Mouse (Mus musculus): ENCODE measurements around the gene Lgsn. TPM values are rescaled to one million over a fixed set of nuclear protein-coding genes. Genes with fewer than 3 reads are reported as not detected.

The Lgsn gene
- not detected in 2 replicates for polyA plus RNA-seq (2015; fragmentation: Nextera tagmentation; extraction: Ambion mirVana)

GRCm38 (mm10) chr1:31176101-31176500, at the start of gene Lgsn:
Gene Lgsn, plus strand, starts transcription at chr1:31176401.
- ATAC-seq (ENCODE audit: extremely low read depth, insufficient number of reproducible peaks, low FRiP score, low TSS enrichment) = no peak
- Histone ChIP-seq H3K27ac (replicated peaks) (no peak within 1 kb of the TSS), H3K4me3 (no peak within 1 kb of the TSS), H3K36me3 (no peaks in the 10 kb centered on the region), H3K9me3 (no peaks in the 10 kb centered on the region), H3K4me2 (no peak within 1 kb of the TSS), H3K4me1 (no peaks in the 10 kb centered on the region), H3K9ac (no peak within 1 kb of the TSS), H3K27me3 (replicated peaks) (no peaks in the 10 kb centered on the region)
- 68% methylated on average over 5 of the region's 5 CpGs for WGBS

GRCm38 (mm10) chr1:31138387-31138786, 37.8 kb upstream of the Lgsn start:
- Histone ChIP-seq H3K4me3 (no peak overlapping the region), H3K27me3 (replicated peaks) (no peaks in the 10 kb centered on the region), H3K4me2 (no peak overlapping the region), H3K27ac (replicated peaks) (no peak overlapping the region), H3K9me3 (no peaks in the 10 kb centered on the region), H3K4me1 (peaks cover 14% of the 10 kb centered on the region), H3K9ac (no peak overlapping the region), H3K36me3 (no peaks in the 10 kb centered on the region)
- WGBS = 40% methylated on average over 3 of the region's 3 CpGs
- no peak for ATAC-seq (ENCODE audit: extremely low read depth, insufficient number of reproducible peaks, low FRiP score, low TSS enrichment)

DNA sequence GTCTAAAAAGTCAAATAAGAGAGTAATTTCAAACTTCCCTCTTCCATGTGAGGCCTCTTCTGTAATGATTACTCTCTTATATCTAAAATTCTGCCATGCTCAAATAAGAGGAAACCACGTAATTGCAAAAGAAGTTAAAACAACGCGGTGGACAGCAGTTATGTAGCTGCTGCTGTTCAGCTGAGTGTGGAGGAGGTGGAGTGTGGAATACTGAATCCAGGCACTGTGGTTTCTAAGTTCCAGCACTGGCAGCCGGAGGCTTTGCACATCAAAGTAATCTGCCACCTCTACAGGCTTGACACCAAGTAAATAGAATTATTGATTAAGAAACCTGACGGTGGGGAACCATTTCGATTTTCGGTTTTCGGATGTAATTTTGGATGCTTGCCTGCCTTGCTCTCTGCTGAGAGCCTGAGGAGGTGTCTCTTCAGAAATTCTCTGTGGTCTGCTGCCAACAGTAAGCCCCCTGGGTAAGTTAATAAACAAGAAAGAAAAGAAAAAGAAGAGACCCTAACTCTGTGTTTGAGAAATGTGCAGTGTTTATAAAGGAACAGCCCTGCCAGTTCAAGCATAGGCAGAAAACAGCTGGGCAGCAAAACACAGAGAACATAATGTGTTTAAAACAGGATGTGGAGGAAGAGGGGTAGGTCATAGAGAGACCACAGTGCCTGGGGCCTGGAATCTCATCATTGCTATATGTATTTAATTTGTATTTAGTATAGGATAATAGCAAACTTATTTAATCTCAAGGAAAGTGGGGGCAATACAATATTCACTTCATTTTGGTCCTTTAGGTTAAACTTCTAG, 33.7 kb upstream of the Lgsn start:
- peaks cover 9% of the 10 kb centered on the region; the same call in 1 of the 2 replicates for H3K4me1 ChIP-seq
- 0 out of 2 replicates have a peak overlapping the region, but pooled peaks have one; percentile 16 for H3K9ac ChIP-seq
- no peak for ATAC-seq (ENCODE audit: extremely low read depth, insufficient number of reproducible peaks, low FRiP score, low TSS enrichment)
- WGBS = 51% methylated on average over 8 of the region's 8 CpGs
- H3K27ac ChIP-seq (replicated peaks) = no peak overlapping the region
- no peaks in the 10 kb centered on the region for H3K36me3 ChIP-seq
- 0 out of 2 replicates have a peak overlapping the region, but pooled peaks have one; percentile 7 for H3K4me2 ChIP-seq
- no peaks in the 10 kb centered on the region for H3K27me3 ChIP-seq (replicated peaks)
- no peak overlapping the region for H3K4me3 ChIP-seq
- no peaks in the 10 kb centered on the region for H3K9me3 ChIP-seq

- ATAC-seq (ENCODE audit: extremely low read depth, insufficient number of reproducible peaks, low FRiP score, low TSS enrichment) = no peak
- WGBS = 70% methylated on average over 2 of the region's 2 CpGs
- Histone ChIP-seq H3K4me3 (no peak overlapping the region), H3K36me3 (no peaks in the 10 kb centered on the region), H3K27me3 (replicated peaks) (no peaks in the 10 kb centered on the region), H3K4me2 (no peak overlapping the region), H3K9me3 (no peaks in the 10 kb centered on the region), H3K9ac (no peak overlapping the region), H3K4me1 (peaks cover 9% of the 10 kb centered on the region; the same call in 1 of the 2 replicates), H3K27ac (replicated peaks) (no peak overlapping the region)
Observed at GRCm38 (mm10) chr1:31143571-31143970, 32.6 kb upstream of the Lgsn start.

- no peak overlapping the region for H3K4me2 ChIP-seq
- 54% methylated on average over 6 of the region's 6 CpGs for WGBS
- no peak overlapping the region for H3K27ac ChIP-seq (replicated peaks)
- ATAC-seq (ENCODE audit: extremely low read depth, insufficient number of reproducible peaks, low FRiP score, low TSS enrichment) = no peak
- no peak overlapping the region for H3K9ac ChIP-seq
- H3K27me3 ChIP-seq (replicated peaks) = no peaks in the 10 kb centered on the region
- no peaks in the 10 kb centered on the region for H3K9me3 ChIP-seq
- H3K4me3 ChIP-seq = no peak overlapping the region
- peaks cover 9% of the 10 kb centered on the region for H3K4me1 ChIP-seq
- H3K36me3 ChIP-seq = no peaks in the 10 kb centered on the region
Observed at GRCm38 (mm10) chr1:31149671-31150070, 26.5 kb upstream of the Lgsn start.

GRCm38 (mm10) chr1:31150546-31150945, 25.7 kb upstream of the Lgsn start:
- WGBS = 66% methylated on average over 3 of the region's 3 CpGs
- Histone ChIP-seq H3K27me3 (replicated peaks) (no peaks in the 10 kb centered on the region), H3K4me1 (peaks cover 9% of the 10 kb centered on the region), H3K4me3 (no peak overlapping the region), H3K27ac (replicated peaks) (no peak overlapping the region), H3K9ac (no peak overlapping the region), H3K9me3 (no peaks in the 10 kb centered on the region), H3K36me3 (no peaks in the 10 kb centered on the region), H3K4me2 (no peak overlapping the region)
- ATAC-seq (ENCODE audit: extremely low read depth, insufficient number of reproducible peaks, low FRiP score, low TSS enrichment) = no peak

DNA sequence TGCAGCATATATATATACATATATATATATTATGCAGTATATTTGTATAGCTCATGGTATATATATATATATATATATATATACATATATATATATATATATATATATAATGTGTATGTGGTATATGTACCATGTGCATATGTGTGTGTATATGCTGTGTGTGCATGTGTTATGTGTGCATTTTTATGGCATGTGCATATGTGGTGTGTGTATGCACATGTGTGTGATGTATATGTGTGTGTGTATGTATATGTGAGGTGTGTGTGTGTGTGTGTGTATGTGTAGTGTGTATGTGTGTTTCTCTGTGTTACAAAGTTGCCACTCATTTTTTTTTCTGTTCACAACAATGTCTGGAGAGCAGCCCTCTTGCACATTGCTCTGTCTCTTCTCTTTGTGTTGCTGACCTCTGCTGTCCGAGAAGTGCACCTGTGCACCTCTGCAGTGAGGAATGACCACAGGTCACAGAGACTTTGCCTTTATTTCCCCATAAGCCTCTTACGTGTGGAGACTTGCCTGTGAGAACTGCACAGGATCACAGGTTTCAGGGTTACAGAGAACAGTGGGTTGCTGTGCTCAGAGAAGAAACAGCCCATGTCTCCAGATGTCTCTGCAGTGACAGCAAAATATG, 23.3 kb upstream of the Lgsn start:
- Histone ChIP-seq H3K9ac (no peak overlapping the region), H3K9me3 (no peaks in the 10 kb centered on the region), H3K27ac (replicated peaks) (no peak overlapping the region), H3K36me3 (no peaks in the 10 kb centered on the region), H3K4me2 (no peak overlapping the region), H3K4me3 (no peak overlapping the region), H3K4me1 (peaks cover 9% of the 10 kb centered on the region), H3K27me3 (replicated peaks) (no peaks in the 10 kb centered on the region)
- 49% methylated on average over 2 of the region's 2 CpGs for WGBS
- no peak for ATAC-seq (ENCODE audit: extremely low read depth, insufficient number of reproducible peaks, low FRiP score, low TSS enrichment)

GRCm38 (mm10) chr1:31153793-31154349, 22.3 kb upstream of the Lgsn start:
- Histone ChIP-seq H3K27me3 (replicated peaks) (no peaks in the 10 kb centered on the region), H3K4me3 (no peak overlapping the region), H3K4me1 (peaks cover 9% of the 10 kb centered on the region), H3K27ac (replicated peaks) (no peak overlapping the region), H3K9ac (no peak overlapping the region), H3K36me3 (no peaks in the 10 kb centered on the region), H3K4me2 (no peak overlapping the region), H3K9me3 (no peaks in the 10 kb centered on the region)
- ATAC-seq (ENCODE audit: extremely low read depth, insufficient number of reproducible peaks, low FRiP score, low TSS enrichment) = no peak
- 11% methylated on average over 7 of the region's 7 CpGs for WGBS

DNA sequence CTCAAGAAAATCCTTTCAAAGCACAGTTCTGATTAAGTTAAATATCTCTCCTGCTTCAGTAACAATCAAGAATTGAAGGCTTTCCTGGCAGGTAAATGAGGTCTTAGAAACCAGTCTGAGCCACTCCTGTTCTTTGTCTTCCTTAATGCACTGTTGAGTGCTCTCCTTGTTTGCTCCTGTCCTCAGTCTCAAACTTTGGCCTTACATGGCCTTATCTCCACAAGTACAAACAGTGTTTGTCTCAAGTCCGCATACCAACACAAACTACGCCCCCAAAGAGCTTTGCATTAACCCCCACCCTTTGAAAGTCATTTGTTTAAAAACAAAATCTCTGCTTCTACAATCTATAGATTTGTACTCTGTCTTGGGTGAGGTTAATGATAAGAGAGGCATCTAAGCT, 20.0 kb upstream of the Lgsn start:
- Histone ChIP-seq H3K4me2 (no peak overlapping the region), H3K36me3 (no peaks in the 10 kb centered on the region), H3K9me3 (peaks cover 6% of the 10 kb centered on the region; the same call in 1 of the 2 replicates), H3K4me3 (no peak overlapping the region), H3K9ac (no peak overlapping the region), H3K27ac (replicated peaks) (no peak overlapping the region), H3K4me1 (no peaks in the 10 kb centered on the region), H3K27me3 (replicated peaks) (no peaks in the 10 kb centered on the region)
- ATAC-seq (ENCODE audit: extremely low read depth, insufficient number of reproducible peaks, low FRiP score, low TSS enrichment) = no peak
- 57% methylated on average over 2 of the region's 2 CpGs for WGBS

GRCm38 (mm10) chr1:31156884-31157283, 19.3 kb upstream of the Lgsn start:
- Histone ChIP-seq H3K27me3 (replicated peaks) (no peaks in the 10 kb centered on the region), H3K4me3 (no peak overlapping the region), H3K4me2 (no peak overlapping the region), H3K9me3 (peaks cover 6% of the 10 kb centered on the region; the same call in 1 of the 2 replicates), H3K36me3 (no peaks in the 10 kb centered on the region), H3K4me1 (no peaks in the 10 kb centered on the region), H3K9ac (no peak overlapping the region), H3K27ac (replicated peaks) (no peak overlapping the region)
- 73% methylated on average over 2 of the region's 2 CpGs for WGBS
- ATAC-seq (ENCODE audit: extremely low read depth, insufficient number of reproducible peaks, low FRiP score, low TSS enrichment) = no peak

DNA sequence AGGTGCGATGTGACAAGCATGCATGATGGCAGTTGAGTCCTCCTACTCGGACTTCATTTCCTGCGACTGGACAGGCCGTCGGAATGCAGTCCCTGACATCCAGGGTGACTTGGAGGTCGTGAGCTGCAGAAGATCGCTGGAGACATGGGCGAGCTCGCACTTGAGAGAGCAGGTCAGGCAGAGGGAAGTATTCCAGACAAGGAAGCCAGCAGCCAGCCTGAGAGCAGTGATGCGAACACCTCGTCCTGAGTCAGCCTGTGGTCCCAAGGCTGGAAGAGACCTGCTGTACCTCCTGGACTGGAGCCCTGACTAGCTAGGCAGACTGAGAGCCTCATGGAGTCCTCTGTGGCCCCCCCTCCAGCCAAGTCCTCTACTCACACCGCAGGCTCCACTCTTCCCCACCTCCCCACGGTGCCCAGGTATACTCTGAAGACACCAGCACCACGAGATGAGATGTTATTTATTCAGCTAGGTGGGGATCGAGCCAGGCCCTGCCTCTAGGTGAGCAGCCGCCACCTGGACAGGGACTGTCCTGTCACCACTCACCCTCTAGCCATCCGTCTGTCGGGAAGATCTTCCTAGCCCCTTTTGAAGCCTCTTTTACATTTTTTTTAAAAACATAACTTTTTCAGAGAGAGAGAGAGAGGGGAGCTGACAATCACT, 11.5 kb upstream of the Lgsn start:
- Histone ChIP-seq H3K27me3 (replicated peaks) (no peaks in the 10 kb centered on the region), H3K27ac (replicated peaks) (peak overlapping the region; percentile 39; the same call in 1 of the 2 replicates), H3K4me1 (peaks cover 6% of the 10 kb centered on the region; the same call in 1 of the 2 replicates), H3K36me3 (no peaks in the 10 kb centered on the region), H3K9me3 (peaks cover 6% of the 10 kb centered on the region; the same call in 1 of the 2 replicates), H3K9ac (no peak overlapping the region), H3K4me2 (peak overlapping the region; percentile 11; the same call in 1 of the 2 replicates), H3K4me3 (no peak overlapping the region)
- 48% methylated on average over 18 of the region's 18 CpGs for WGBS
- peak; percentile 19; the same call in 1 of the 2 replicates for ATAC-seq (ENCODE audit: extremely low read depth, insufficient number of reproducible peaks, low FRiP score, low TSS enrichment)

Measured in heart, embryonic 13.5 days (tissue).